Mouse (Mus musculus) lung, adult 10 weeks (tissue): Measurements from ENCODE around the gene AW551984. TPM values are rescaled to one million over a fixed set of nuclear protein-coding genes. Genes with fewer than 3 reads are reported as not detected.

Experiments used
- polyA plus RNA-seq: library from polyadenylated mRNA; stranded (reverse); fragments of 350-450 nt; fragmentation: Illumina TruSeq; extraction: RNeasy Lipid Tissue Mini Kit (QIAGEN cat#74804); gene quantifications from one replicate; pipeline ENCODE4 v1.2.3, GENCODE M21; 2014; ENCODE audit warnings: low read depth, low replicate concordance; ENCODE audit not compliant: insufficient read depth

AW551984 gene
- 0.23 TPM for polyA plus RNA-seq

GRCm38 (mm10) chr9:39603999-39604453 is at the start of gene AW551984:
AW551984 (minus strand) TSS chr9:39604403.

GRCm38 (mm10) chr9:39644785-39645184 is 40.6 kb upstream of the AW551984 start, which contains the start of gene Olfr961:
Olfr961 (plus strand) TSS chr9:39645085.

GRCm38 (mm10) chr9:39621073-39621472 is 16.9 kb upstream of the AW551984 start, which contains the start of gene Olfr960:
Olfr960 (plus strand) TSS chr9:39621373.

GRCm38 (mm10) chr9:39610355-39610754 is 6.2 kb upstream of the AW551984 start, which contains the start of gene Olfr148:
Olfr148 (plus strand) TSS chr9:39610655.

GRCm38 (mm10) chr9:39575469-39575868 is 28.7 kb downstream of the AW551984 start, which contains the start of gene Olfr959:
Olfr959 (minus strand) TSS chr9:39575569.

GRCm38 (mm10) chr9:39553946-39554345 is 50.3 kb downstream of the AW551984 start, which contains the start of gene Olfr958:
Olfr958 (minus strand) TSS chr9:39554054.

Other genes with a start within 250 kb of the AW551984 start
- gene Olfr951, start 217.0 kb downstream of the AW551984 start, polyA plus RNA-seq = not detected
- not detected for gene Olfr952, start 177.3 kb downstream of the AW551984 start, polyA plus RNA-seq
- gene Olfr954, start 147.7 kb downstream of the AW551984 start, polyA plus RNA-seq = not detected
- gene Olfr955, start 132.5 kb downstream of the AW551984 start, polyA plus RNA-seq = not detected
- gene Olfr44, start 110.4 kb downstream of the AW551984 start, polyA plus RNA-seq = not detected
- not detected for gene Olfr957, start 88.6 kb downstream of the AW551984 start, polyA plus RNA-seq
- gene Olfr958, start 50.3 kb downstream of the AW551984 start, polyA plus RNA-seq = not detected
- not detected for gene Olfr959, start 28.8 kb downstream of the AW551984 start, polyA plus RNA-seq
- gene Olfr148, start 6.3 kb upstream of the AW551984 start, polyA plus RNA-seq = not detected
- gene Olfr960, start 17.0 kb upstream of the AW551984 start, polyA plus RNA-seq = not detected
- not detected for gene Olfr961, start 40.7 kb upstream of the AW551984 start, polyA plus RNA-seq
- gene Olfr963, start 62.8 kb upstream of the AW551984 start, polyA plus RNA-seq = not detected
- gene Olfr149, start 102.7 kb upstream of the AW551984 start, polyA plus RNA-seq = not detected
- gene Olfr965, start 107.0 kb upstream of the AW551984 start, polyA plus RNA-seq = not detected
- not detected for gene Olfr150, start 126.6 kb upstream of the AW551984 start, polyA plus RNA-seq
- gene Olfr967, start 141.8 kb upstream of the AW551984 start, polyA plus RNA-seq = not detected
- gene Olfr968, start 178.8 kb upstream of the AW551984 start, polyA plus RNA-seq = not detected
- not detected for gene Olfr969, start 186.5 kb upstream of the AW551984 start, polyA plus RNA-seq
- not detected for gene Olfr970, start 204.5 kb upstream of the AW551984 start, polyA plus RNA-seq
- not detected for gene Olfr971, start 232.5 kb upstream of the AW551984 start, polyA plus RNA-seq